Mouse (Mus musculus): ENCODE results near the gene Tead4. TPM values are rescaled to one million over a fixed set of nuclear protein-coding genes. Genes with fewer than 3 reads are reported as not detected.

The Tead4 gene
- total RNA-seq (2023; ENCODE audit: inconsistent age), result not detected in 4 replicates

DNA sequence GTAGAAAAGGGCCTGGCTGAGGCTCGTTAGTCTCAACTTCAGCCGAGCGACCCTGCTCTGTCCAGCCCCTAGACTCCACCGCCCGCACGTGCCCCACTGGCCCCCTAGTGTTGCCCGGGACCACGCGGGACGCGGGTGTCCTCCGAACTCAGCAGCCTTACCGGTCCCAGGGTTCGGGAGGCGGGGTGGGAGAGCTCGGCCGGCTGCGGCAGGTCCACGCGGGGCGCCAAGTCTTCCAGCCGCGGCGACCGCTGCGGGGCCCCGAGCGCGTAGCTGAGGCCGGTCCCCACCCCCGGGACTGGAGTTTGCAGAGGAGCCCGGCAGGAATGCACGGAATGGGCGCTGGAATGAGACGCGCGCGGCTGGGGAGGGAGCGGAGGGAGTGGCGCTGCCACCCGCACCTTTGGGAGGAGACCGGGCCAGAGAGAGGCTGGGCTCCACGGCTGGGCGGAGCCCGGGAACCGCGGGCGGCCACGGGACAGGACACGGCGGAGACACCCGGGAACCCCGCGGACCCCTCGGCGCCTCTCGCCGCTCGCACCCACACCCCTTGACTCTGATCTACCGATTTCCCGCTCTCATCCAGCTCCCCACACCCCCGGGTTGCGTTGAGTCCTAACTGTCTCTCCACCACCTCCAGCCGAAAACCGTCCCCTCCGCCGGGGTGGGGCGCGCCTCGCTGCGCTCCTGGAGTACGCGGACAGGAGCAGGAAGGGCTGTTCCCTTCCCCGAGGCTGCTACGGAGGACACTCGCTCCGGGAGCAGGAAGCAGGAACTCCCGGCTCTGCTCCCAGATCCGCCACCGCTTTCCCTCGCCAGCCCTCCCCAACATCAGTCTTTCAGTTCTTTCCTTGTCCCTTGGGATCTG, at the start of gene Tead4:
Tead4 (minus strand) TSS at position 690 of the 868 bp plus-strand sequence.

Other genes starting within 250 kb of the Tead4 start
- gene Tspan9, start 157.2 kb downstream of the Tead4 start, total RNA-seq (2023; ENCODE audit: inconsistent age), result 0.13 to 2.2 TPM (median 0.26 TPM) in 3 of 4 replicates, not detected in the other
- gene Tulp3, start 55.0 kb upstream of the Tead4 start, total RNA-seq (2023; ENCODE audit: inconsistent age), result 3.2 to 4.7 TPM (median 4.1 TPM) in 4 replicates
- 46.6 to 51.9 TPM (median 49.4 TPM) in 4 replicates for gene Rhno1, start 62.1 kb upstream of the Tead4 start, total RNA-seq (2023; ENCODE audit: inconsistent age)
- gene Foxm1, start 62.1 kb upstream of the Tead4 start, total RNA-seq (2023; ENCODE audit: inconsistent age), result 10.3 to 13.7 TPM (median 13.0 TPM) in 4 replicates
- gene Tex52, start 74.6 kb upstream of the Tead4 start, total RNA-seq (2023; ENCODE audit: inconsistent age), result not detected in 4 replicates
- gene Gm44596, start 74.7 kb upstream of the Tead4 start, total RNA-seq (2023; ENCODE audit: inconsistent age), result not detected in 4 replicates
- not detected in 4 replicates for gene Nrip2, start 98.5 kb upstream of the Tead4 start, total RNA-seq (2023; ENCODE audit: inconsistent age)
- gene Itfg2, start 124.1 kb upstream of the Tead4 start, total RNA-seq (2023; ENCODE audit: inconsistent age), result 40.0 to 51.5 TPM (median 49.4 TPM) in 4 replicates
- 78.3 to 103 TPM (median 84.6 TPM) in 4 replicates for gene Fkbp4, start 137.9 kb upstream of the Tead4 start, total RNA-seq (2023; ENCODE audit: inconsistent age)
- gene Pzp, start 225.9 kb upstream of the Tead4 start, total RNA-seq (2023; ENCODE audit: inconsistent age), result not detected in 4 replicates